Mouse (Mus musculus): Measurements from ENCODE around the gene Acat2.
"Not testable (repeated sequence)": the region's sequence is repeated elsewhere in the genome, so short reads cannot be mapped to it uniquely, and the experiment has no call there.

GRCm38 (mm10) chr17:12898607-12899006 is 61.9 kb downstream of the Acat2 start:
- TF ChIP-seq CTCF (IDR thresholded peaks at IDR 0.05; ENCODE audit: control insufficient read depth, insufficient read depth, low read length); POLR2A (IDR thresholded peaks at IDR 0.05; ENCODE audit: borderline replicate concordance, control insufficient read depth, low read depth, low read length): not testable (repeated sequence)
